Mouse (Mus musculus) liver, embryonic 11.5 days (tissue): ENCODE results near the gene Plcb2. TPM values are rescaled to one million over a fixed set of nuclear protein-coding genes. Genes with fewer than 3 reads are reported as not detected.

ENCODE experiments used
- ATAC-seq: fragments of 200-750 bp; cut with Nextera tagmentation; replicated peaks from 2 replicates; pipeline ENCODE4 v1.8.0; 2017; ENCODE audit warnings: moderate number of reproducible peaks, mild to moderate bottlenecking, moderate TSS enrichment, moderate library complexity; ENCODE audit not compliant: low FRiP score
- DNase-seq: peaks from one replicate; pipeline ENCODE4 v3.0.0-alpha.2; 2017; ENCODE audit warnings: low spot score
- H3K27ac ChIP-seq: fragments of 300-500 bp; sonication (generic); 2 replicates; pipeline ENCODE4 v1.5.1; 2014; ENCODE audit warnings: mild to moderate bottlenecking, low read depth, low read length, control low read depth
- H3K27me3 ChIP-seq: fragments of 300-500 bp; sonication (generic); replicated peaks from 2 replicates; pipeline ENCODE4 v1.6.1; 2014; ENCODE audit warnings: low read length, mixed read lengths; ENCODE audit not compliant: control insufficient read depth, insufficient read depth
- H3K36me3 ChIP-seq: fragments of 300-500 bp; sonication (generic); 2 replicates; pipeline ENCODE4 v1.6.1; 2014; ENCODE audit warnings: mild to moderate bottlenecking, low read length, moderate library complexity, mixed read lengths; ENCODE audit not compliant: control insufficient read depth, insufficient read depth
- H3K4me1 ChIP-seq: fragments of 300-500 bp; sonication (generic); replicated peaks from 2 replicates; pipeline ENCODE4 v1.6.1; 2014; ENCODE audit warnings: low read length, mixed read lengths; ENCODE audit not compliant: control insufficient read depth, insufficient read depth
- H3K4me2 ChIP-seq: fragments of 300-500 bp; sonication (generic); 2 replicates; pipeline ENCODE4 v1.6.1; 2014; ENCODE audit warnings: mild to moderate bottlenecking, control low read depth, moderate library complexity
- H3K4me3 ChIP-seq: fragments of 300-500 bp; sonication (generic); 2 replicates; pipeline ENCODE4 v1.5.1; 2014; ENCODE audit warnings: low read depth, low read length, control low read depth
- H3K9ac ChIP-seq: fragments of 300-500 bp; sonication (generic); 2 replicates; pipeline ENCODE4 v1.6.1; 2014; ENCODE audit warnings: low read depth, low read length, control low read depth
- H3K9me3 ChIP-seq: fragments of 300-500 bp; sonication (generic); 2 replicates; pipeline ENCODE4 v1.6.1; 2016; ENCODE audit warnings: low read length, inconsistent platforms, mixed read lengths; ENCODE audit not compliant: control insufficient read depth
- WGBS: fragments of 180-500 bp; shearing (Covaris S2); extraction: QIAGEN DNeasy Blood & Tissue Kit; methylation state at CpG from one replicate; pipeline ENCODE4 v1.1.7; 2014; 5-methylcytosine and 5-hydroxymethylcytosine counted together
- polyA plus RNA-seq: library from polyadenylated mRNA; unstranded; fragments of >200 nt; fragmentation: Nextera tagmentation; extraction: Ambion mirVana; gene quantifications from 2 replicates; pipeline ENCODE4 v1.2.1, GENCODE M21; 2014

The Plcb2 gene
- polyA plus RNA-seq, 1 experiment from 2014 or later: 3.5 TPM

DNA sequence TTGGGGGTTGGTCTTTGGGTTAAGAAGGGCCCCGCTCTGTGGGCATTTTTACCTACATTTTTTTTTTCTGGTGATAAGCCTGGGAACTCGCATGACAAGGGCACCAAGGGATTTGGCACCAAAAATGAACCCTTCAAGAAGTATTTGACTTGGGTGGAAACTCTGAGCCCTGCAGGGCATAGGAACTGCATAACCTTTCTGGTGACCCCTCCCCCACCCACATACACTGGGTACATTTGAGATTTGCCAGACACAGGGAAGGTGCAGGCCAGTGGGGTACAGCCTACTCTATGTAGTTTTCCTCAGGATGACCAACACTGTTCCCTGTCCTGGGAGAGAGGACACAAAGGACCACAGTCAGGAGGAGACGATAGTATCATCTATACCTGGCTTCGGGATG lies 62.6 kb downstream of the Plcb2 start:
- H3K4me1 ChIP-seq: peaks cover 41% of the 10 kb centered on the region
- no peak overlapping the region for H3K4me2 ChIP-seq
- 82% methylated on average over 4 of the region's 4 CpGs for WGBS
- H3K9ac ChIP-seq: no peak overlapping the region
- peaks cover 3% of the 10 kb centered on the region; the same call in 1 of the 2 replicates for H3K27me3 ChIP-seq
- no peak overlapping the region for H3K27ac ChIP-seq
- ATAC-seq (no peak), DNase-seq (no peak)
- no peaks in the 10 kb centered on the region for H3K9me3 ChIP-seq
- H3K36me3 ChIP-seq: no peaks in the 10 kb centered on the region
- no peak overlapping the region for H3K4me3 ChIP-seq

DNA sequence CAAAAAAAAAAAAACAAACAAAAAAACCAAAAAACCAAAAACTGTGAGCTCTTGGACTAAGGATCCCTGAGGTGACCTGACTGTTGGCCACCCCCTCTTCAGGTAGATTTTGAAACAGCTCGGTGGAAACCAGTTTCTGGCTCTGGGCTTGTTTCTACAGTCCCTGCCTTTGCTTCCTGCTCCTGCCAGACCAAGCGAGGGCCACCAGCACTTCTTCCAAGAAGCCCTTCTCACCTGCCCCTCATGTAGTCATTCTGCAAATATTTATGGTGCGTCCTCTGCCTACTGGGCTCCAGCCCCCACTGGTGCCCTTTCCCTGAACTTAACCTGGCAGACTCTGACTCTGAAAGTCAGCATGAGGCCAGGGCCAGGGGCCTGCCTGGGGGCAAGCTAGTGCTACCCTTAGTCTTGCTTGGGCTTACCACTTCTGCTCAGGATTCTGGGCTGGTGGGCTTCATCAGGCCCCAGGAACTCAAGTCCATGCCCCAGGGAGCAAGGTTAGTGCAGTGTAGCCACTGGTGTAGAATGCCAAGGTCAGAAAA lies 63.2 kb downstream of the Plcb2 start:
- Histone ChIP-seq H3K9me3 (no peaks in the 10 kb centered on the region), H3K4me1 (peaks cover 44% of the 10 kb centered on the region), H3K9ac (no peak overlapping the region), H3K4me3 (no peak overlapping the region), H3K27ac (no peak overlapping the region), H3K27me3 (peaks cover 3% of the 10 kb centered on the region; the same call in 1 of the 2 replicates), H3K36me3 (no peaks in the 10 kb centered on the region), H3K4me2 (no peak overlapping the region)
- no peak for DNase-seq
- no peak for ATAC-seq
- 67% methylated on average over 3 of the region's 3 CpGs for WGBS

DNA sequence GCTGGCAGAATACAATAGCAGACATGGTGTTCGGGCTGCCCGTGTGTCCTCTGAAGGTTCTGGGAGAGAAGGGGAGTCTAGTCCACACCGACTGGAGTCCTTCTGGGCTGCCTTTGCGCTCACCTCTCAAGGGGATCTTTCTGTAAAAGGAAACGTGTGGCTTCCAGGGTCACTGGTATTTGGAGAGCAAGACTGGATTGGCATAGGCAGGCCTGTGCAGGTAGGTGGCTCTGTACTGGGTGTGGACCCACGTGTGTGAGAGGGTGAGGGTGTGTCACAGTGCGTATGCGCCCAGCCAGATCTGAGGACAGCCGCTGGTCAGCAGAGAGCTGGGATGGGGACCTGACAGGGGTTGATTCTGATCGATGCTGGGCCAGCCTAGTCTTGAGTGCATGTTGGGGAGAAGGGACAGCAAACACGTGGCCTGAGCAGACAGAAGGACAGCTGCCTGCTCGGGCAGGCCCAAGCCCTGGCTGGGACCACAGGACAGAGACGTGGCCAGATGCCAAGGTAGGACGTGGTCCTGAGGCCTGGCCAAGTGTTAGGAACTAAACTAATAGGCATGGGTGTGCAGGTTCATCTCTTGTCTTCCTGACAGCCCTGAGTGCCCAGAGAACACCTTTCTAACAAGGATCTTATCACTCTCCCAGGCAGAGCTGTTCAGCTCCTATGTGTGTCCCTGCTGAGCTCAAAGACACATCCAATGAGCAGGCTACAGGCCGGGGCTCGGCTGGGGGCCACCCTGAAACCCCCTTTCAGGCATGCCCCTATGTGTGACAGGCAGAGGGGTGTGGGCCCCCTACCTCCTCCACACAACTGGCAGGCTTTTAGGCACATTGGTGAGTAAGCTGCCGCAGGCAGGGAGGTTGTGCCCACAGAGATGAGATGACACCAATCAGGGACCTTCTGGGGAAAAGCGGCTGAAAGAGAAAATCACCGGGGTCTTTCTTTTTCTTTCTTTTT lies 64.2 kb downstream of the Plcb2 start:
- no peaks in the 10 kb centered on the region for H3K9me3 ChIP-seq
- no peak for DNase-seq
- WGBS: 51% methylated on average over 19 of the region's 19 CpGs
- H3K27ac ChIP-seq: peak overlapping the region; percentile 36
- H3K4me2 ChIP-seq: peak overlapping the region; percentile 88
- ATAC-seq: 0 out of 2 replicates have a peak, but pooled peaks have one; percentile 16
- H3K4me1 ChIP-seq: peaks cover 49% of the 10 kb centered on the region
- H3K36me3 ChIP-seq: no peaks in the 10 kb centered on the region
- peak overlapping the region; percentile 57 for H3K4me3 ChIP-seq
- peaks cover 3% of the 10 kb centered on the region; the same call in 1 of the 2 replicates for H3K27me3 ChIP-seq
- peak overlapping the region; percentile 63 for H3K9ac ChIP-seq

DNA sequence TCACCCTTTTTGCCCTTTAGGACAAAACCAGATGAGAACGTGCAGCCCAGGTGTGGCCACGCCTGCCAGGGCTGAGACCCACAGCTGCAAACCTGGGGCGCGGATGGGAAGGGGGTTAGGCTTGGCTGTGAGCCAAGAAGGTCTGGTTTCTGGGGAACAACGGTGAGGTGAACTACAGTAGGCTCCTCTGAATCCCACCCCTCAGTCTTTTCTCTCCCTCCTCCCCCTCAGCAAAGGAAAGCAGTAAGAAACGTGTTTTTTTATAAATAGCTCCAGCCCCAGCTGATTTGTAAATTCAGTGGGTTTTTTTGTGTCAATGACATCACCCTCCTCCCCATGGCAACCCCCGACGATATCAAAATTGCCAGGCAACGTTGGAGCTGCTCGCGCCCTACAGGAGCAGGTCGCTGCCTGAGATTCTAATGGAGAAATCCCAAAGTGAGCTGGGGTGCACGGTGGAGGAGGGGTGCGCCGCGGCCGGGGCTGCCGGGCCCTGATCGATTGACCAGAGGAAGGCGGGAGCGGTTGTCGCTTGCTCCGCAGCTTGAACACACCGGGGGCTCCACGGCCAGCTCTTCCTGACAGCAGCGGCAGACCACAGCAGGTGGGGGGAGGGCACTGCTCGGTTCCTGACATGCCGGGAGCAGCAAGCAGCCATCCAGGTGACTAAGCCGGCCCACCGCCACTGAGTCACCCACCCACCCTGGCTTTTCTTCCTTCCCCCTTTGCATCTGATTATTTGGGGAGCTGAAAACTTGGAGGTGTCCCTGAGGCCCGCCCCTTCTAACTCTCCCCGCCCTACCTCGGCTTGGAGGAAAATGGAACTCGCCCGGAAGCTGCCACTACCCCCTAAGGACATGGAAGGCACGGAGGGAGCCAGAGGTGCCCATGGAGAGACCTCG lies 65.1 kb downstream of the Plcb2 start, which contains the start of gene Pak6:
TSS of gene Pak6 (plus strand) at position 402 of the 902 bp plus-strand sequence.
- no peaks in the 10 kb centered on the region for H3K9me3 ChIP-seq
- WGBS: 3% methylated on average over 37 of the region's 37 CpGs

DNA sequence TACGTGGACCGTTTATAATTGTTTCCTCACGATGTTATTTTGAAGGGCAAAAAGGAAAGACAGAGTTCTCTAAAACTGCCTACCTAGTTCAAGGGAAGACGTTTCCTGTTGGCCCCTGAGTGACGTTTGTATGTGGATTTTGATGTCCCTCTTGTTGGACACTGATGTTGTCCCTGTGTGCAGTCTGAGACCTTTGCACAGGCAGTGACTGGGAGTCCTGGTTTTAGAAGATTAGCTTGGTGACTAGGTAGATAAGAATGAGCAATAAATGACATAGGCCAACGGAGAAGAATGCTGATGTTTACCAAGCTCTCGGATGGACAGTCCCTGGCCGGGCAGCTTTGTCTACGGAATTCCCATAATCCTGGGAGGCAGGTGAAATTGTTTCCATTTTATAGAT lies 66.3 kb downstream of the Plcb2 start:
- Histone ChIP-seq H3K27ac (peak overlapping the region; percentile 46), H3K27me3 (peaks cover 3% of the 10 kb centered on the region; the same call in 1 of the 2 replicates), H3K9me3 (no peaks in the 10 kb centered on the region), H3K4me1 (peaks cover 65% of the 10 kb centered on the region), H3K36me3 (no peaks in the 10 kb centered on the region), H3K4me2 (peak overlapping the region; percentile 1; the same call in 1 of the 2 replicates), H3K9ac (0 out of 2 replicates have a peak overlapping the region, but pooled peaks have one; percentile 39), H3K4me3 (no peak overlapping the region)
- 56% methylated on average over 9 of the region's 9 CpGs for WGBS
- DNase-seq (no peak), ATAC-seq (no peak)

More for the DNA sequence above, 65.1 kb downstream of the Plcb2 start, which contains the start of gene Pak6:
- ATAC-seq (no peak), DNase-seq (peak; percentile 61)
- Histone ChIP-seq H3K4me1 (peaks cover 57% of the 10 kb centered on the region), H3K36me3 (no peaks in the 10 kb centered on the region), H3K9ac (peak within 1 kb of the TSS; percentile 63), H3K4me2 (peak within 1 kb of the TSS; percentile 88), H3K27me3 (peaks cover 3% of the 10 kb centered on the region; the same call in 1 of the 2 replicates), H3K4me3 (peak within 1 kb of the TSS; percentile 57), H3K27ac (peak within 1 kb of the TSS; percentile 46)

DNA sequence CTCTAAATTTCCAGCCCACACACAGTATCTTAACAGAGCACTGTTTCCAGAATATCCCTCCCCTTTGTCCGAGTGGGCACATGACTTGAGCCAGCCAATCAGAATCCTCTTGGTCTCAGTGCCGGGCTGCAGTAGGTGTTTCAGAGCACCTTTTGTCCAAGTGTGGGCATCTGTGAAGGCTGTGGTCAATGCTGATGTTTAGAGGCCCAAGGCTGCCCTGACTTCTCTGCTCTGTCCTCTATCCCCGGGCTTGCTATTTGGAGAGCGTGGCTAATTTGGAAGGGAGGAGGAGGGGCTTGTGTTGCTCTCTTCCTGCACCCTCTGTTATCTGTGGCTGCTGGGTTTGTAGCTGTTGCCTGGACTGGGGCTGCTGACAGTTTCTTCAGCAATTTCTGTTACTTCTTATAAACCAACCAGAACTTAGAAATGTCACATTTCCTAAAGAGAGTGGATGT lies 68.2 kb downstream of the Plcb2 start:
- WGBS: 0% methylated on average over 4 of the region's 4 CpGs
- DNase-seq: peak; percentile 78

DNA sequence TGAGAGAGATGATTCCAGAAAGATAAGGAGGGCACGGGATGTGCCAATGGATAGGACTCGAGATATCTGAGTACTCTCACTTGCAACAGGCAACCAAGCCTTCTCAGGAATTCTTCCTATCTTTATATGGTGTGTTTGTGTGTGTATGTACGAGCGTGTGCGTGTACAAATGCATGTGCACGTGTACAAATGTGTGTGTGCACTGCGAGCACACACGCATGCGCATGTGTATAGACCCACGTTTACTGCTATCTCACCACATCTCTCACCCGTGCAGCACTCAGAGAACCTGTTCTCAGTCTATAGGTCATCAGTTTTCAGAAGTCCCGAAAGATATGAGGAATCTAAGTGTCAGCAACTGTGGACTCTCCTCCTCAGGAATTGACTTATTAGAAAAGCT lies 68.7 kb downstream of the Plcb2 start:
- Histone ChIP-seq H3K4me3 (peak overlapping the region; percentile 40), H3K9me3 (no peaks in the 10 kb centered on the region), H3K4me2 (peak overlapping the region; percentile 65), H3K27ac (peak overlapping the region; percentile 96), H3K27me3 (peaks cover 3% of the 10 kb centered on the region; the same call in 1 of the 2 replicates), H3K4me1 (peaks cover 62% of the 10 kb centered on the region), H3K9ac (peak overlapping the region; percentile 55), H3K36me3 (no peaks in the 10 kb centered on the region)
- WGBS: 57% methylated on average over 12 of the region's 12 CpGs
- DNase-seq (peak; percentile 44), ATAC-seq (peak; percentile 21)

More for the DNA sequence above, 68.2 kb downstream of the Plcb2 start:
- Histone ChIP-seq H3K4me1 (peaks cover 66% of the 10 kb centered on the region), H3K9me3 (no peaks in the 10 kb centered on the region), H3K9ac (peak overlapping the region; percentile 55), H3K36me3 (no peaks in the 10 kb centered on the region), H3K4me2 (peak overlapping the region; percentile 65), H3K27ac (peak overlapping the region; percentile 96), H3K27me3 (peaks cover 3% of the 10 kb centered on the region; the same call in 1 of the 2 replicates), H3K4me3 (peak overlapping the region; percentile 40)
- ATAC-seq: peak; percentile 78

DNA sequence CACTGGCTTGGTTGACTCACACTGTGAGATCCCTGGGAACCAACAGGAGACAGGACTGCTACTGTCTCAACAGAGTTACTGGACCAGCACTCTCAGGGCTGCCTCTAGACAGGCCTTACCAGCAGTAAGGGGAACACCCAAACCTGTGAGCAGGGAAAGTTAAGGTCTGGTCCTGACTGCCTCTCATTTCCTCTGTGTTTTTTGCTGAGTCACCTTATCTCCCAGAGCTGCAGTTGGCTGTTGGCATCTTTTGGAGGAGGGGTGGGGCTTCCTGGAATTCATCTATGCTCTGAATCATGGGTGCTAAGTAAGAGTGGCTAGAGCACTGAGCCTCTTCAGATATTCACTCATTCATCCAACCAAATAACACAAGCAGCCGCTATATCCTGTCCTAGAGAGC lies 69.2 kb downstream of the Plcb2 start:
- 37% methylated on average over 1 of the region's 1 CpGs for WGBS
- peak; percentile 50 for DNase-seq
- Histone ChIP-seq H3K9me3 (no peaks in the 10 kb centered on the region), H3K4me3 (peak overlapping the region; percentile 40), H3K4me2 (peak overlapping the region; percentile 65), H3K4me1 (peaks cover 57% of the 10 kb centered on the region), H3K36me3 (no peaks in the 10 kb centered on the region), H3K27ac (peak overlapping the region; percentile 96), H3K27me3 (peaks cover 3% of the 10 kb centered on the region; the same call in 1 of the 2 replicates), H3K9ac (peak overlapping the region; percentile 65)
- ATAC-seq: peak; percentile 80
